Mouse (Mus musculus) olfactory bulb, adult 2 months (tissue): ENCODE results near the gene Tbxas1. TPM values are rescaled to one million over a fixed set of nuclear protein-coding genes. Genes with fewer than 3 reads are reported as not detected.

Experiments used
- H3K27ac ChIP-seq: fragments of 200-500 bp; 2 replicates; pipeline ENCODE4 v1.5.1; 2012; ENCODE audit warnings: low read depth, low read length; ENCODE audit not compliant: insufficient read depth
- H3K4me1 ChIP-seq: fragments of 200-500 bp; 2 replicates; pipeline ENCODE4 v1.6.1; 2012; ENCODE audit warnings: low read length; ENCODE audit not compliant: control insufficient read depth, insufficient read depth
- H3K4me3 ChIP-seq: fragments of 200-500 bp; 2 replicates; pipeline ENCODE4 v1.5.1; 2012; ENCODE audit warnings: mild to moderate bottlenecking, low read depth, low read length, moderate library complexity; ENCODE audit not compliant: insufficient read depth
- CTCF ChIP-seq: fragments of 200-500 bp; IDR thresholded peaks from 2 replicates; pipeline ENCODE4 v1.5.1; 2012; ENCODE audit warnings: low read depth, mild to moderate bottlenecking, low read length, moderate library complexity; ENCODE audit not compliant: insufficient read depth
- POLR2A ChIP-seq: fragments of 200-500 bp; IDR thresholded peaks from 2 replicates; pipeline ENCODE4 v1.6.1; 2012; ENCODE audit warnings: mild to moderate bottlenecking, low read depth, low read length, moderate library complexity; ENCODE audit not compliant: insufficient read depth
- WGBS: fragments of 180-500 bp; shearing (Covaris S2); methylation state at CpG from one replicate; pipeline ENCODE4 v1.1.7; 2018; 5-methylcytosine and 5-hydroxymethylcytosine counted together
- polyA plus RNA-seq: library from polyadenylated mRNA; stranded (reverse); fragments of >200 nt; gene quantifications from 2 replicates; pipeline ENCODE4 v1.2.4, GENCODE M21; 2012; ENCODE audit warnings: low replicate concordance; ENCODE audit not compliant: missing spikeins, insufficient read depth, insufficient read length

Gene Tbxas1
- polyA plus RNA-seq, 1 experiment: not detected

DNA sequence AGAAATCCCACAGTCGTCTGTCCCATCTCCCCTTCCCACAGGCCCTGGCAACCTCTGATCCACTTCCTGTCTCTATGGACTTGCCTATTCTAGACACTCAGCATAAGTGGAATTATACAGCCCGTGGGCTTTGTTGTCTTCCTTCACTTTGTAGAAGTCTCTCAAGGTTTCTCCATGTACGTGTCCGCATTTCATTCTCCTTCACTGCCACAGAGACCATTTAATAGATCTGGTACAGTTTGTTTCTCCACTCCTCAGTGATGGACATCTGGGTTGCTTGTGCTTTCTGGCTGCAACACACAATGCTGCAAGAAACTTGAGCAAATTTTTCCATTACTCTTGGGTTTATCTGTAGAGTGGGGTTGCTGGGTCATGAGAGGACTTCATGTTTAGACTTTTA, 35.3 kb upstream of the Tbxas1 start:
- Histone ChIP-seq H3K4me1 (peaks cover 3% of the 10 kb centered on the region), H3K4me3 (no peak overlapping the region), H3K27ac (peak overlapping the region; percentile 67; the same call in 1 of the 2 replicates)
- WGBS: 61% methylated on average over 4 of the region's 4 CpGs
- TF ChIP-seq CTCF: no peak
- TF ChIP-seq POLR2A: no peak

DNA sequence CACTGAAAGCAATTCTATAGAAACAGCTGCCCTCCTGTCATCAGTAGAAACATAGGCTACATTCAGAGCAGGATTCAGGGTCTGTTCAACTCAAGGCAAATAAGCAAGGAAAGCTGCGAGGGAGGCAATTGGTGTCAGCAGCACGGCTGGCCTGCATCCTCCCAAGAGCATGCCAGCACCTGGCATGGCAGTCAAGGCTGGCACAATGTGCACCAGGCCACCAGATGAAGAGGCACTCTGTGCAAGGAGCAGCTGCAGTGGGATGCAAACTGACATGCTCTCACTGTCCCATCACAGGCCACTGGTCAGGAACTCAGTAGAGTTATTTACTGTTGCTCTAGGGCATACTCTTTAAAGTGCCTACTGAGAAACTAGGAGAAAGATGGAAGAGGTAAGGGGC, 34.8 kb upstream of the Tbxas1 start:
- peaks cover 3% of the 10 kb centered on the region for H3K4me1 ChIP-seq
- no peak overlapping the region for H3K4me3 ChIP-seq
- H3K27ac ChIP-seq: peak overlapping the region; percentile 67
- 26% methylated on average over 2 of the region's 2 CpGs for WGBS
- TF ChIP-seq POLR2A: no peak
- no peak for TF ChIP-seq CTCF

DNA sequence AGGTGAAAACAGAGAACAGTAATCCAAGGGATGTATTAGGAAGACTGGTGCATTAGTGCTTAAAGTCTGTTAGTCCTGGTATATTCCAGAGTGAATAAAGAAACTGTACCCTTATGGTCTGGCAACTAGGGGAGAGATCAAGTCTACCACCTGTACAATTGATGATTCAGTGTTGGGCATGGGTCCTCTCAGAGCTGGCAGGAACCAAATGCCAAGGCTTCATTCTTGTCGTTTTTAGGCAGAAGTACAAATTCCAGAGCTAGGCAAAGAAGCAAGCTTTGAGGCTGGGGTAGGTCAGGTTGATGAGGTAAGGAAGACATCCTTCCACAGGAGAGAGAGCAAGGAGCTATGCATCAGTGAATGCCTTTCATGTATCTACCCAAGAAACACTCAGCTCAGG, 34.4 kb upstream of the Tbxas1 start:
- H3K4me3 ChIP-seq: no peak overlapping the region
- H3K4me1 ChIP-seq: peaks cover 3% of the 10 kb centered on the region
- no peak overlapping the region for H3K27ac ChIP-seq
- WGBS: 48% methylated on average over 1 of the region's 1 CpGs
- TF ChIP-seq POLR2A: no peak
- no peak for TF ChIP-seq CTCF

DNA sequence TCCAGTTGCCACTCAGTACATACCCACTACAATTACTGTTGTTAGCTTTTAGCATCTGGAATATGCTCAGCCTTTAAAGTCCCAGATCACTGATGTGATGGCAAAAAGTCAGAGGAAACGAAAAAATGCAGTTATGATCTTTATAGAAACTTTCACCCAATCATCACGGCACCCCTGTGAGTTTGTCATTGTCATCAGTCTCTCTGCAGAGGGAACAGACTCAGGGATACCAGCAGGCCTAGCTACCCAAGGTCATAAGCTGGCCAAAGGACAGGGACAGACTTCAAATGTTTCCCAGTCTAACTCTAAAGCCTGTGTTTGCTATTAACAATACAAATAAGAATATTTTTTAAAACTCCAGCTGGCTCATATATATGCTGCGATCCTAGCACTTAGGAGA, 33.7 kb upstream of the Tbxas1 start:
- Histone ChIP-seq H3K4me3 (no peak overlapping the region), H3K27ac (no peak overlapping the region), H3K4me1 (peaks cover 6% of the 10 kb centered on the region)
- TF ChIP-seq POLR2A (no peak), CTCF (no peak)
- 90% methylated on average over 3 of the region's 3 CpGs for WGBS

DNA sequence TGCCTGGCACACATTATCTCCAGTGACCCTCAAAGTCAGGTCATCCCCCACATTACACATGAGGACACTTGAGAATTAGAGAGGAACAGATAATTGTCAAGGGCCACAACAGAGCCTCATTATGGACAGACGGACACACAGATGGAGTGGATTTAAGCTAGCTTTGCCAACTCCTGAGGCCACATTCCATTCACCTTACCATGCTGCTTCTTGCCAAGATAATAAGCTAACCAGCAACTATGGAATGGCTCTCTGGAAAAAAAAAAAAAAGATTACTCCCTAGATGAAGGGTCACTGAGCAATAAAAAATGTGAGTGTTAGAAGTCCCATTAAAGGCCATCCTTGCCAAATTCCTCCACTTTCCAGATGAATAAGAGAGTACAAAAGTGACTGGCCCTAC, 30.1 kb upstream of the Tbxas1 start:
- H3K4me3 ChIP-seq: no peak overlapping the region
- H3K4me1 ChIP-seq: peaks cover 9% of the 10 kb centered on the region
- no peak overlapping the region for H3K27ac ChIP-seq
- no peak for TF ChIP-seq CTCF
- no peak for TF ChIP-seq POLR2A
- 81% methylated on average over 1 of the region's 1 CpGs for WGBS

DNA sequence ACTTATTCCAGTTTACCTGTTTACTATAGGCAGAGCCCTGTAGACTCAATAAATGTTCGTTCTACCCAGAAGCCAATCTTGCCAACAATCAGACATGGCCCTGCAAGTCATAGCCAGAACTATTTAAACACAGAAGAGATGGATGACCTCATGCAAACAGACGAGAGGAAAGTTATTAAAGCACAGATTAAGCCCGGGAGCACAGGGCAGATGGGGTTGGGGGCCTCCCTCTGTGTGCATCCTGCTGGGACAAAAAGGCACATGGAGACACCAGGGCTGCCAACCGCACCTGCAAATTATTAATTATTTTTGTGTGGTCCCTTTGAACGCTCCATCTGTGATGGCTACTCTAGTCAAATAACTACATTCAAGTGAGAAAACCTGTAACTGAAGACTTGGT, 29.3 kb upstream of the Tbxas1 start:
- 69% methylated on average over 5 of the region's 5 CpGs for WGBS
- H3K4me3 ChIP-seq: no peak overlapping the region
- peaks cover 6% of the 10 kb centered on the region for H3K4me1 ChIP-seq
- TF ChIP-seq CTCF (no peak), POLR2A (no peak)
- H3K27ac ChIP-seq: no peak overlapping the region

DNA sequence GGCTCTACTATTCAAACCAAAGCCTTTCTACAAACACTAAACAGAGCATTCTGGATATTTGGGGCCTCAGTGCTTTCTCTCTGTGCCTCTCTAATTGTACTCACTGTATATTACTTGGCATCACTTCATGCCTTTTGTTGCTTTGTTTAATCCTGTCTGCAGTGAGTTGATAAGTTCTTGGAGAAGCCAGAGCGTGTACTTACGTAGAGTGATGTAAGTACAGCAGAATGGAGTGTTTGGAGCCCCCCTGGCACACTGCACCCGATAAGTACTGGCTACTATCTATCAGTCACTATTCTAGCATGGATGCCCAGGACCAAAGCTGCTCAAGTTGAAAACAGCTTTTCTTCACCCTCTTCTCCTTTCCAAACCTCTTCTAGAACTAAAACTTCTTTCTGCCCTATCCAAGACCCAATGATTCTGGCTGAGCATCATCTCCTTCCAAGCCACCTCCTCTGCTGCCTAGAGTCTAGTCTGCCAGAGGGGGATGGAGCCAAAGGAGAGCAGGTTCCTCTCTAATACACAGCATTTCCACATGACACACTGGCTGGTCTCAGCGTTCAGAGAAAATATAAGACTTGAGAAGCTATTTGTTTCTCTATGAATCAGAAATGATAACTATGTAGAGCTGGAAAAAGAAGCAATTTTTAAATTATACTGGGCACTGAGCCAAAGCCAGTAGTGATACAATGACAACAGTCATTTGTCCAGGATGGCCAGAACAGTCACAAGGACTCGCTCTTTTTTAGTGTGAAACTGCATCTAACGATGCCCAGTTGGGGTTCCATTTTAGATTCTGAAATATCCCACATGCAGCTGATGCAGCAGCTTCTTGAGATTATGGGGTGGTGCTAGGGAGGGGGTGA, 28.6 kb upstream of the Tbxas1 start:
- no peak for TF ChIP-seq CTCF
- no peak for TF ChIP-seq POLR2A
- H3K27ac ChIP-seq: peak overlapping the region; percentile 65
- 36% methylated on average over 6 of the region's 6 CpGs for WGBS
- no peak overlapping the region for H3K4me3 ChIP-seq
- peaks cover 6% of the 10 kb centered on the region for H3K4me1 ChIP-seq

DNA sequence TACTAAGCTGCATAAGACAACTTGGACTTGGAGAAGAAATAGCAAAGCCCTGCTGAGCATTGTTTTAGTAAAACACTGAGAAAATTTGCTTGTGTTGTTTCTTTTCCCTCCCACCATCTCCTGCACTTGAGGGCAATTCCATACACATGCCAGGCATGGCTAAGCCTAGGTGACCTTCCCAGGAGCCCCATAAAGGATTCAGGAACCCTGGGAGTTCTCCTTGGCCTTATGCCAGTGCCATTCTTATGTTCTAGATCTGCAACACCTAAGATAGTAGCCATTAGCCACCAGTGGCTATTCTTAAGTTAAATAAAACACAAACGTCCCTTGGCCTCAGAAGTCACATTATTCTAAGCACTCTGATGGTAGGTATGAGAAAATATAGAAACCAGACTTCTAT, 27.8 kb upstream of the Tbxas1 start:
- Histone ChIP-seq H3K4me3 (no peak overlapping the region), H3K27ac (peak overlapping the region; percentile 65; the same call in 1 of the 2 replicates), H3K4me1 (peaks cover 8% of the 10 kb centered on the region)
- TF ChIP-seq POLR2A: no peak
- 61% methylated on average over 1 of the region's 1 CpGs for WGBS

DNA sequence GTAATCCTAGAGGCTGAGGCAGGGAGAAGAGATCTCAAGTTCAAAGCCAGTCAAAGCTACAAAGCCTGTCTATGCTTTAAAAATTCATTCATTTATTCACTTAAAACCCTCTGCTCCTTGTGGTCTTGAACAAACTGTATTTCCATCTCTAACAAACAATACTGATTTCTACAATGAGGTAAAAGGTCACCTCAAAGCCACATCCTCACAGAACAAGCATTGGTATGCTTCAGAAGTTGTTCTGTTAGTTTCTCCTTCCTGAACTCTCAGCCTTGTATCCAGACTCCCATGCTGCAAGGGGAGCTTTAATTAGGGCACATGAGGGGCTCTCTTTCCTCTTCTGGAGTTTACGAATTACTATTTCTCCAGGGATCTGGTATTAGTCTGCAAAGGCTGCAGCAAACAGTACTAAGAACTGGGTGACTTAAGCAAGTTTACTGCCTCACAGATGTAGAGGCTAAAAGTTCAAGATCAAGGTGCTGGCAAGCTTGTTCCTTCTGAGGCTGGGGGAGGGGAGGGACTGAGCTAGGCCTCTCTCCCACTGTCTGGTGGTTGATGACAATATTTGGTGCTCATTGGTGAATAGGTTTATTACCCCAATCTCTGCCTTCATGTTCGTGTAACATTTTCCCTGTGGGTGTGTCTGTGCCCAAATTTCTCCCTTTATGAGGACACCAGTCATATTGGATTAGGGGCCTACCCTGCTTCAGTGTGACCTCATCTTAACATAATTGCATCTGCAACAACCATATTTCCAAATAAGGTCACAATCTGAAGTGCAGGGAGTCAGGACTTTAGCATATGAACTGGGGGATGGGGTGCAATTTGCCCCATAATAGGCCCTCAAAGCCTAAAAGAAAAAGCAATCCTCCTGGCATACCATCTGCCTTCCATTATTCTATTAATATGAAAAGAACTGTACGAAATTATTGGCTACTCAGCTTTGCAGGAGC, 27.0 kb upstream of the Tbxas1 start:
- 57% methylated on average over 3 of the region's 3 CpGs for WGBS
- no peak overlapping the region for H3K4me3 ChIP-seq
- no peak for TF ChIP-seq CTCF
- H3K27ac ChIP-seq: no peak overlapping the region
- H3K4me1 ChIP-seq: peaks cover 8% of the 10 kb centered on the region
